Mouse (Mus musculus) liver, embryonic 14.5 days (tissue): ENCODE results near the gene Wwp2. TPM values are rescaled to one million over a fixed set of nuclear protein-coding genes. Genes with fewer than 3 reads are reported as not detected.

Source experiments
- ATAC-seq: fragments of 200-750 bp; cut with Nextera tagmentation; 2 replicates; pipeline ENCODE4 v1.8.0; 2017; ENCODE audit warnings: moderate number of reproducible peaks, mild to moderate bottlenecking, moderate library complexity; ENCODE audit not compliant: insufficient read depth
- DNase-seq, 3 experiments: peaks; one replicate each; pipeline ENCODE4 v3.0.0-alpha.2; 2012 to 2013; ENCODE audit warnings: low read depth in 3 of 3, low spot score in 3 of 3
- H3K27ac ChIP-seq: fragments of 300-500 bp; sonication (generic); 2 replicates; pipeline ENCODE4 v1.5.1; 2014; ENCODE audit warnings: moderate library complexity, mild to moderate bottlenecking, control low read depth, inconsistent platforms
- H3K27me3 ChIP-seq: fragments of 300-500 bp; sonication (generic); 2 replicates; pipeline ENCODE4 v1.6.1; 2014; ENCODE audit warnings: mild to moderate bottlenecking, low read length, moderate library complexity; ENCODE audit not compliant: control insufficient read depth, insufficient read depth
- H3K36me3 ChIP-seq: fragments of 300-500 bp; sonication (generic); replicated peaks from 2 replicates; pipeline ENCODE4 v1.6.1; 2014; ENCODE audit warnings: low read depth; ENCODE audit not compliant: control insufficient read depth, insufficient read depth
- H3K4me1 ChIP-seq, 2 experiments: fragments of 200-500 bp in 1 of 2; fragments of 300-500 bp in 1 of 2; sonication (generic) in 1 of 2; replicated peaks; 2 replicates each; pipeline ENCODE4 v1.6.1; 2012 to 2014; ENCODE audit warnings: antibody characterized with exemption in 1 of 2, inconsistent platforms in 1 of 2, low read length in 1 of 2; ENCODE audit not compliant: control insufficient read depth in 2 of 2, insufficient read depth in 2 of 2
- H3K4me2 ChIP-seq: fragments of 300-500 bp; sonication (generic); 2 replicates; pipeline ENCODE4 v1.6.1; 2014; ENCODE audit warnings: low read depth, mild to moderate bottlenecking, control low read depth, moderate library complexity
- H3K4me3 ChIP-seq, 2 experiments: fragments of 200-500 bp in 1 of 2; fragments of 300-500 bp in 1 of 2; sonication (generic) in 1 of 2; 2 replicates each; pipeline ENCODE4 v1.5.1; 2012 to 2014; ENCODE audit warnings: low read depth in 2 of 2, low read length in 2 of 2, mild to moderate bottlenecking in 2 of 2, control low read depth in 1 of 2, inconsistent platforms in 1 of 2, moderate library complexity in 1 of 2; ENCODE audit not compliant: insufficient read depth in 1 of 2
- H3K9ac ChIP-seq: fragments of 300-500 bp; sonication (generic); replicated peaks from 2 replicates; pipeline ENCODE4 v1.6.1; 2014; ENCODE audit warnings: mild to moderate bottlenecking, control low read depth, moderate library complexity
- H3K9me3 ChIP-seq: fragments of 300-500 bp; sonication (generic); 2 replicates; pipeline ENCODE4 v1.6.1; 2016; ENCODE audit warnings: low read length, mixed read lengths; ENCODE audit not compliant: control insufficient read depth
- CTCF ChIP-seq: IDR thresholded peaks from 2 replicates; pipeline ENCODE4 v1.5.1; 2016; ENCODE audit warnings: antibody characterized with exemption, low read depth, control low read depth
- EP300 ChIP-seq: IDR thresholded peaks from 2 replicates; pipeline ENCODE4 v1.6.1; 2016; ENCODE audit warnings: antibody characterized with exemption, low read depth
- WGBS: fragments of 180-500 bp; shearing (Covaris S2); extraction: QIAGEN DNeasy Blood & Tissue Kit; methylation state at CpG from one replicate; pipeline ENCODE4 v1.1.7; 2014; ENCODE audit not compliant: insufficient replicate concordance; 5-methylcytosine and 5-hydroxymethylcytosine counted together
- polyA plus RNA-seq, 2 experiments: library from polyadenylated mRNA; depleted of rRNA in 1 of 2; stranded (reverse) in 1 of 2; unstranded in 1 of 2; fragments of >200 nt; fragmentation: Nextera tagmentation in 1 of 2; extraction: Ambion mirVana in 1 of 2; gene quantifications; 2 replicates each; pipeline versions ENCODE4 v1.2.1 to v1.2.3; 2012 to 2014

The Wwp2 gene
- polyA plus RNA-seq, 2 experiments: 14.7 to 28.0 TPM

DNA sequence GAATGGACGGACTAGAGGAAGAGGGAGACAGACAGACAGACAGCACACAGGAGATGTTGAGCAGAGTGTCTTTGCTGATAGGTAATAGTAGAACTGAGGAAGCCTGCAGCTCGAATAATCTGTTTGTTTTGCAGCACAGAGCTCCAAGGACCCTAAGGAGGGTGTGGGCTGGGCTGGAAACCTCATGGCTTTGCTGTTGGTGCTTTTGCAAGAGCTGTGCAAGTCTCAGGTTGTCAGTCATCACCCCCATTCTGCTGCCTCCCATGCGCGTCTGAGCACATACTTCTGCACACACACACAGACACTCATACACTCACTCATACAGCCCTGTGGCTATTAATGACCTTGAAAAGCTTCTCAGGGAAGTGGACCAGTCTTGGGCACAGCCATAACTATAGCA, 101.3 kb downstream of the Wwp2 start:
- ATAC-seq: no peak
- no peak overlapping the region for H3K4me3 ChIP-seq
- no peak overlapping the region for H3K27ac ChIP-seq
- WGBS: 60% methylated on average over 4 of the region's 4 CpGs
- no peak for DNase-seq
- H3K4me2 ChIP-seq: no peak overlapping the region
- no peak overlapping the region for H3K9ac ChIP-seq
- H3K4me1 ChIP-seq: no peaks in the 10 kb centered on the region; a peak in 1 of 4 replicates
- H3K9me3 ChIP-seq: no peaks in the 10 kb centered on the region
- H3K36me3 ChIP-seq: no peaks in the 10 kb centered on the region
- TF ChIP-seq CTCF (no peak), EP300 (no peak)
- H3K27me3 ChIP-seq: no peaks in the 10 kb centered on the region

DNA sequence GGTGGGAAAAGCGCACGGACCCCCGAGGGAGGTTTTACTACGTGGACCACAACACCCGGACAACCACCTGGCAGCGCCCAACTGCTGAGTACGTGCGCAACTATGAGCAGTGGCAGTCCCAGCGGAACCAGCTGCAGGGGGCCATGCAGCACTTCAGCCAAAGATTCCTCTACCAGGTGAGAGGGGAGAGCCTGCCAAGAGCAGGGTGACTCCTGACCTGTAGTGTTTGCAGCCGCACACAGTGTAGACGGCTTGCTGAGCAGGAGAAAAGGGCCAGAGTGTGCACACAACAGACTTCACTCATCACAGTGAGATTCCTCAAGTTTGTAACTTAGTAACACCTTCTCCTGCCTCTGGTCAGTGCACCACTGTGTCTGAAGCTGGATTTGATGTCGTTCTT, 104.5 kb downstream of the Wwp2 start:
- TF ChIP-seq EP300 (no peak), CTCF (no peak)
- Histone ChIP-seq H3K4me3 (no peak overlapping the region), H3K9me3 (no peaks in the 10 kb centered on the region), H3K9ac (no peak overlapping the region), H3K4me2 (no peak overlapping the region), H3K36me3 (no peaks in the 10 kb centered on the region; the same call in 1 of the 2 replicates), H3K4me1 (peaks cover 0 to 3% of the 10 kb centered on the region in 2 experiments; a peak in 1 of 4 replicates), H3K27me3 (no peaks in the 10 kb centered on the region), H3K27ac (no peak overlapping the region)
- no peak for ATAC-seq
- DNase-seq: no peak
- 87% methylated on average over 12 of the region's 12 CpGs for WGBS

DNA sequence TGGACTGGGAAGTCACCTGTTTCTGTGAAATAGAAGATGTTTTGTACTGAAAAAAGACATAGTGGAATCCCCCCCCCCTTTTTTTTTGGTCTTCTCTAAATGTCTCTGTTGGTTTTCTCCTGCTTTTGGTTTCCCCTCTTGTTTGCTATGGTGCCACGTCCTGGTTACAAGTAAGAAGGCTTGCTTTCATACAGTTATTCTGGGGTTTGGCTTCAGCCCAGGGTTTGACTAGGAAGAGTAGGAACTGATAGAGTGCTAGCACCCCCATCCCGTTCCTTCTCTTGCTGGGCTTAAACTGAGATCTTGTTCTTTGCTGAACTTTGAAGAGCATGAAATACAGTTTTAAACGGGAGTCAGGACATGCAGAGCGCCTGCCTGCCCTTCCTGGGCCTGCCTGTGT, 105.2 kb downstream of the Wwp2 start:
- Histone ChIP-seq H3K4me1 (peaks cover 0 to 3% of the 10 kb centered on the region in 2 experiments; a peak in 1 of 4 replicates), H3K27ac (no peak overlapping the region)
- ATAC-seq: no peak

DNA sequence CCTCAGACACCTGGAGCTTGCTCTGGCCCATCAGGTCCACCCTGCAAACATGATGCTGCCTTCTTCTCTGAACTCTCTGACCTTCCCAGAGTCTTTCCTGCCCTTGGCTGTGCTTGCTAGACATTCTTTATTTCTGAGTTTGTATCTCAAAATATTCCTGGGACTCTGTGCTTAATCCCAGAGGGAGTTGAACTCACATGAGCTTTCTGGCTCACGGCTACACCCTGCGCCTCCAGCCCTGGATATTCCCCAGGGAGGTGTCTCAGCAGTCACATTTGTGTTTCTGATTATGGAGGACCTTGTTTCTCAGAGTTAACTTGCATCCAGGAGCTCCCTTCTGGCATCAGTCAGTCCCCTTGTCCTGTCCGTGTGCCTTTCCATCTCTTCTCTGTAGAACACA, 106.0 kb downstream of the Wwp2 start:
- 81% methylated on average over 3 of the region's 3 CpGs for WGBS
- Histone ChIP-seq H3K4me2 (no peak overlapping the region), H3K27me3 (no peaks in the 10 kb centered on the region), H3K27ac (no peak overlapping the region), H3K4me3 (no peak overlapping the region), H3K9me3 (no peaks in the 10 kb centered on the region), H3K9ac (no peak overlapping the region), H3K36me3 (no peaks in the 10 kb centered on the region; the same call in 1 of the 2 replicates), H3K4me1 (peaks cover 0 to 3% of the 10 kb centered on the region in 2 experiments; a peak in 1 of 4 replicates)
- ATAC-seq (no peak), DNase-seq (no peak)
- TF ChIP-seq EP300 (no peak), CTCF (no peak)

More for the DNA sequence above, 105.2 kb downstream of the Wwp2 start:
- Histone ChIP-seq H3K27me3 (no peaks in the 10 kb centered on the region), H3K9ac (no peak overlapping the region), H3K4me3 (no peak overlapping the region), H3K9me3 (no peaks in the 10 kb centered on the region), H3K36me3 (no peaks in the 10 kb centered on the region; the same call in 1 of the 2 replicates), H3K4me2 (no peak overlapping the region)
- WGBS: 74% methylated on average over 4 of the region's 4 CpGs
- no peak for DNase-seq
- TF ChIP-seq CTCF: no peak
- no peak for TF ChIP-seq EP300

DNA sequence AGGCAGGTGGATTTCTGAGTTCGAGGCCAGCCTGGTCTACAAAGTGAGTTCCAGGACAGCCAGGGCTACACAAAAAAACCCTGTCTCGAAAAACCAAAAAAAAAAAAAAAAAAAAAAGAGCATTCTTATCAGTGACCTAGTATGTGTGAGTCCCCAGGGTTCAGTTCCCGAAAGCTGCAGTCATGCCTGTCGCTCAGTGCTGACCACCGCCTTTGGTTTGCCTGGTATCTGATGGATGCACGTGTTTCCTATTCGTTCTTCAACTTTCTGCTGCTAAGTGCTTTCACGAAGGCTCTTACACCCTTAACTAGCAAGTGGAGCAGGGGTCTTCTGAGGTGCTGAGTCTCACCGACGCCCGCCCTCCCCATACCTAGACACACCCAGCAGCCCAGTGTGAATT, 107.5 kb downstream of the Wwp2 start:
- TF ChIP-seq EP300 (no peak), CTCF (no peak)
- WGBS: 19% methylated on average over 9 of the region's 11 CpGs
- DNase-seq: no peak

More for the DNA sequence above, 107.5 kb downstream of the Wwp2 start:
- H3K9ac ChIP-seq: no peak overlapping the region
- ATAC-seq: no peak
- H3K27me3 ChIP-seq: no peaks in the 10 kb centered on the region
- peaks cover 0 to 3% of the 10 kb centered on the region in 2 experiments; a peak in 1 of 4 replicates for H3K4me1 ChIP-seq
- H3K36me3 ChIP-seq: no peaks in the 10 kb centered on the region; the same call in 1 of the 2 replicates
- H3K9me3 ChIP-seq: no peaks in the 10 kb centered on the region
- H3K27ac ChIP-seq: no peak overlapping the region
- H3K4me3 ChIP-seq: no peak overlapping the region
- H3K4me2 ChIP-seq: no peak overlapping the region
